Mouse (Mus musculus): ENCODE measurements around the gene Gm27029.
"Not testable (repeated sequence)": the region's sequence is repeated elsewhere in the genome, so short reads cannot be mapped to it uniquely, and the experiment has no call there.

Gm27029 gene

GRCm38 (mm10) chr11:101419610-101420009 lies 5.0 kb downstream of the Gm27029 start:
- no peak for DNase-seq

- no peak for DNase-seq
Observed at GRCm38 (mm10) chr11:101418991-101419390, 5.6 kb downstream of the Gm27029 start.

GRCm38 (mm10) chr11:101417101-101417855 lies 7.3 kb downstream of the Gm27029 start, which contains the start of gene Aarsd1:
Gene Aarsd1, minus strand, starts transcription at chr11:101417615.
- DNase-seq: peak; percentile 86

- no peak for DNase-seq
Observed at GRCm38 (mm10) chr11:101416433-101417100, 8.0 kb downstream of the Gm27029 start.

GRCm38 (mm10) chr11:101415306-101415705 lies 9.3 kb downstream of the Gm27029 start:
- DNase-seq: no peak

GRCm38 (mm10) chr11:101395110-101395509 lies 29.5 kb downstream of the Gm27029 start:
- DNase-seq: peak; percentile 35

- DNase-seq: no peak
Observed at GRCm38 (mm10) chr11:101381817-101382216, 42.8 kb downstream of the Gm27029 start.

GRCm38 (mm10) chr11:101378926-101379325 lies 45.7 kb downstream of the Gm27029 start:
- DNase-seq: no peak

GRCm38 (mm10) chr11:101378196-101378595 lies 46.4 kb downstream of the Gm27029 start:
- not testable (repeated sequence) for DNase-seq

- no peak for DNase-seq
Observed at GRCm38 (mm10) chr11:101374421-101374938, 50.1 kb downstream of the Gm27029 start.

- DNase-seq: no peak
Observed at GRCm38 (mm10) chr11:101370141-101370540, 54.5 kb downstream of the Gm27029 start.

GRCm38 (mm10) chr11:101367326-101367935 lies 57.2 kb downstream of the Gm27029 start, which contains the start of gene G6pc:
Gene G6pc, plus strand, starts transcription at chr11:101367561.
- DNase-seq: no peak

GRCm38 (mm10) chr11:101364531-101364931 lies 60.1 kb downstream of the Gm27029 start:
- no peak for DNase-seq

GRCm38 (mm10) chr11:101360651-101361113 lies 63.9 kb downstream of the Gm27029 start:
- DNase-seq: no peak

- DNase-seq: no peak
Observed at GRCm38 (mm10) chr11:101359776-101360175, 64.8 kb downstream of the Gm27029 start.

- DNase-seq: no peak
Observed at GRCm38 (mm10) chr11:101357505-101358182, 67.0 kb downstream of the Gm27029 start.

Measured in cerebellum, adult 9-11 months (tissue).